Mouse (Mus musculus) lung, postnatal 4 days (tissue): ENCODE data around the gene Tcf15.

ENCODE experiments used
- DNase-seq, 2 experiments: peaks; one replicate each; pipeline ENCODE4 v3.0.0; 2021

The Tcf15 gene

GRCm38 (mm10) chr2:152176659-152177058 lies 33.3 kb downstream of the Tcf15 start:
- no peak for DNase-seq

- peak; percentile 60 to 80 for DNase-seq
Measured at GRCm38 (mm10) chr2:152177162-152177805, 33.9 kb downstream of the Tcf15 start.

GRCm38 (mm10) chr2:152177806-152178170 lies 34.4 kb downstream of the Tcf15 start:
- no peak for DNase-seq

- DNase-seq, result no peak
Measured at GRCm38 (mm10) chr2:152178345-152178744, 35.0 kb downstream of the Tcf15 start.

GRCm38 (mm10) chr2:152179301-152179700 lies 35.9 kb downstream of the Tcf15 start:
- DNase-seq, result no peak

GRCm38 (mm10) chr2:152180323-152180722 lies 37.0 kb downstream of the Tcf15 start:
- DNase-seq, result peak; percentile 83 to 92

GRCm38 (mm10) chr2:152187132-152187531 lies 43.8 kb downstream of the Tcf15 start:
- no peak for DNase-seq

GRCm38 (mm10) chr2:152189213-152189612 lies 45.9 kb downstream of the Tcf15 start:
- no peak for DNase-seq

- peak; percentile 36 to 57 for DNase-seq
Measured at GRCm38 (mm10) chr2:152189640-152190039, 46.3 kb downstream of the Tcf15 start.

- no peak for DNase-seq
Measured at GRCm38 (mm10) chr2:152190161-152190560, 46.8 kb downstream of the Tcf15 start.

GRCm38 (mm10) chr2:152192591-152193345 lies 49.4 kb downstream of the Tcf15 start:
- no peak for DNase-seq

GRCm38 (mm10) chr2:152193346-152193710 lies 50.0 kb downstream of the Tcf15 start:
- DNase-seq, result no peak

- DNase-seq, result no peak
Measured at GRCm38 (mm10) chr2:152194586-152194985, 51.2 kb downstream of the Tcf15 start.

GRCm38 (mm10) chr2:152196896-152197295 lies 53.5 kb downstream of the Tcf15 start:
- no peak for DNase-seq

- peak; percentile 57 to 70 for DNase-seq
Measured at GRCm38 (mm10) chr2:152197301-152197712, 53.9 kb downstream of the Tcf15 start.
